Mouse (Mus musculus) cerebellum, adult 9-11 months (tissue): ENCODE data around the gene Ptcd3.
A peak's percentile ranks its signal among the peaks of the same experiment; 100 is the strongest.
"Not testable (repeated sequence)": the region's sequence is repeated elsewhere in the genome, so short reads cannot be mapped to it uniquely, and the experiment has no call there.

ENCODE experiments used
- DNase-seq: peaks from one replicate; pipeline ENCODE4 v3.0.0; 2022

The Ptcd3 gene

GRCm38 (mm10) chr6:71868809-71869208, 39.7 kb downstream of the Ptcd3 start:
- no peak for DNase-seq

DNA sequence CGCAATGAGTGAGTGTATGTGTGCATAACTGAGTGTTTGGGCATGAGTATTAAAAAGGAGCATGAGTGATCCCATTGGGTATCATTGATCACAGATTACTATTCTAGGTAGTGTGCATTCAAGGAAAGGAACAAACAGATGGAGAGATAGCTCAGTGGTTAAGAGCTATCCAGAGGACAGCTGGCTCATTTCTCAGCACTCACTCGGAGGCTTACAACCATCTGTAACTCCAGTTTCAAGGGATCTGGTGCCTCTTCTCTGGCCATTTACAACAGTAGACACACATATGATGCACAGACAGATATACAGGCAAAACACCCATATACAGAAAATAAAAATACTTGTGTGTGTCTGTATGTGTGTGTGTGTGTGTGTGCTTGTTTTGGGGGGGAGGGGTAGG, 40.8 kb downstream of the Ptcd3 start:
- DNase-seq: no peak

DNA sequence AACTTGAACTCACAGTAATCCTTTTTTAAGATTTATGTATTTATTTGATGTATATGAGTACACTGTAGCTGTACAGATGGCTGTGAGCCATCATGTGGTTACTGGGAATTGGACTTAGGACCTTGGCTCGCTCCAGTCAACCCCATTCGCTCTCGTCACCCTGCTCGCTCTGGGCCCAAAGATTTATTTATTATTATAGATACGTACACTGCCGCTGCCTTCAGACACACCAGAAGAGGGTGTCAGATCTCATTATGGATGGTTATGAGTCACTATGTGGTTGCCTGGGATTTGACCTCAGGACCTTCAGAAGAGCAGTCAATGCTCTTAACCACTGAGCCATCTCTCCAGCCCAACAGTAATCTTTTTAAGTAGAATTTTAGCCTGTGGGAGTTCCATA, 61.6 kb downstream of the Ptcd3 start:
- not testable (repeated sequence) for DNase-seq

DNA sequence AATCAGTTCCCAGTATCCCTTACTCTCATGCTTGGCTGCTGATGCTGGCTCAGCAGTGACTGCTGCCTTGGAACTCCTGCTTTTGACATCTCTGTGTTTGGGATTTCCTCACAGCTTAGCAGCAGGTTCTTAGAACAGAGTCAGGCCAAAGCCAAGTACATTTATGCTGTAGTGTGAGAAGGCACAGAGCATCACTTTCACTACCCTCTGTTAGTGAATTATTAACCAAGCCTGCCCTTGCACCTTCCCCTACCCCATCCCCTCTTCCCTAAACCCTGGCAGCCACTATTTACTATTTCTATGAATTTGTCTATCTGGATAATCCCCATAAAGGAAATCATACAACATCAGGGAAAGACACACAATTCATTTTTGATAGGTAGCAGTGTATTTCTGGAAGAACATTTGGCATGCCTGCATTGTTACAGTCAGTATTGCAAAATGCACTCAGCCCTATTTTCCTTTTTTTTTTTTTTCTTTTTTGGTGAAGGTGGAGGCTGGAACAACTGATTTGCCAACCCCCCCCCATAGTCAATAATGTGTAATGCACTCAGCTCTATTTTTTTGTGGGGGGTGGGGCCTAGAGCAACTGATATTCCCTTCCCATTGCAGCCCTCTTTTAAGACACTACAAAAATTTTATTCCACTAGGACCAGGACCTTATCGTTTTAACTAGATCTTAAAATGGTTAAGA, 67.8 kb downstream of the Ptcd3 start:
- no peak for DNase-seq

GRCm38 (mm10) chr6:71839815-71840214, 68.7 kb downstream of the Ptcd3 start:
- no peak for DNase-seq

- peak; percentile 45 for DNase-seq
Measured at GRCm38 (mm10) chr6:71836811-71837210, 71.7 kb downstream of the Ptcd3 start.

DNA sequence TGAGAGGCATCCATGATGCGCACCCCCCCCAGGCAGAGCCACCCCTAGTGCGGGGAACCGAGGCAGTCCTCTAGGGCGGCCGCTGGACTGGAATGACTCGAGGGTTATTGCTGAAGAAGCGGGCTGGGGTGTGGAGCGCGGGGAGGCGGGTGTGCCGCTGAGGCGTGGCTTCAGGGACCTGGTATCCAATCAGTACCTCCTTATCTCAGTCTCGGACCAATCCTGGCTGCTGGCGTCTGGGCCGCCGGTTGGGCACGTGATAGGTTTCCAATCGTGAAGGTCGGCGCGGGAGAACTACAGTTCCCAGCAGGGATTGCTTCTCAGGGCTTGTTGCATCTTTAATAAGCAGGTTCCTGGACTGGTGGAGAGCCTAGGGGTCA, 77.0 kb downstream of the Ptcd3 start:
- DNase-seq: peak; percentile 97

DNA sequence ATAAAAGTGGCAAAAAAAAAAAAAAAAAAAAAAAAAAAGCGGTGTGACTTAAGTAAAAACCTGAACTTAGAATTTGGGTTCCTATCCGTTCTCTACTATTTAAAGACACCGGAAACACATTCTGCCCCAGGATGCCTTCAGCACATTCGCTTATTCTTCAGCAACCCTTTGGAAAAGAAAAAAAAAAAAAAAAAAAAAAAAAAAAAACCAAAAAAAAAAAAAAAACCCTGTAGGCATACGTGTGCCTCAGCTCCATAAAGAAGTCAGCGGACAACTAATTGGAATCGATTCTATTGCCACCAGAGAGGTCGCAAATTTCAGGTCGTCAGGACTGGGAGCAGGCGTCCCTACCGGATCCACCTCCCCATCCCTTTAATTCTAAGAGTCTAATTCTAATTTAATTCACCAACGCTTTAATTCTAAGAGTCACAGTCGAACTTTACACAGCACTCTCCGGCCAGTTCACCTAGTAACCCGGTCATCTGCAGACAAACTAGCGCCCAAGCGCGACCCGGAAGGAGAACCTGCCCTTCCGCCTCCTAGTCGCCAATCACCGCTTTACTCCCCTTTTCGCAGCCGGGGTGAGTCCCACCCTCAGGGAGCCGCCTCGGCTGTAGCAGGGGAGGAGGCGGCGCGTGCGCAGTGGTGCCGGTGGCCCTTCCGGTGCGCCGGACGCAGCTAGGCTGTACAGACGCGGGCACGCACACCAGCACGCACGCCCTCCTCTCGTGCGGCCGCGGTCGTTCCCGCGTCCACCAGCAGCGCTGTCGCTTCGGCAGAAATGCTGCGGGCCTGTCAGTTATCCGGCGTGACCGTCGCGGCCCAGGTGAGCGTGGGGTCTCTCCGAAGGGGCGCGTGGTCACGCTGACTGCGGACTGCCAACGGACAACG, 77.6 kb downstream of the Ptcd3 start, which contains the start of gene Immt:
Gene Immt (plus strand): TSS at position 642 of the 891 bp plus-strand sequence.
- DNase-seq: peak; percentile 99
